Mouse (Mus musculus): ENCODE results near the gene Xpa.
A peak's percentile ranks its signal among the peaks of the same experiment; 100 is the strongest.

Gene Xpa

DNA sequence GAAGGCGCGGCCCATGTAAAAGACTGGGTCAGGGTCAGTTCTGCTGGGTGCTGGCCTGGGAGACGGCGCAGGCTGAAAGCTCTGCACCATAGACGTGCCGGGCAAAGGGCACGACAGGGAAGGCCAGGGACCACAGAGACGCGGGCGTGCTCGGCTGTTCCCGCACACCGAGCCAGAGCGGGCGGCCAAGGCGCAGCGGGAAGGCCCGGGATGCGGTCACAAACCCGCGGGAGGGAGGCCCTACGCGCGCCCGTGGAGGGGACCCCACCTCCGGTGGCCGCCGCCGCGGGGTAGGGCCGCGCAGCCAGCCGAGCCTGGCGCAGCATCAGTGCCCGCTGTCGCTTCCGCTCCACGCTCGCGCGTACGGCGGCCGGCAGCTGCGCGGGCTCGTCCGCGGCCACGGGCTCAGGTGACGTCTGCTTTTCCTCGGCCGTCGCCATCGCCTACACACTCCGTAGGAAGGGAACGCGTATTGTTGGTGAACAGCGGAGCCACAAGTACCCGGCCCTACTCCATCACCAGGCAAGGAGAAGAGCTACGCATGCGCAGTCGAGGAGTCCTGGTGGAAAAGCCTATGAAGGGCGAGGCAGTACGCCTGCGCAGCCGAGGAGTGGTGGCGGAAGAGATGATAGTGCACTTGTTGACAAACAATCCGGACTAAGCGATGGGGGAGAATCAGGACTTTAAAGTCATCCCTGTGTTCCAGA, at the start of gene Xpa:
Xpa (minus strand) TSS at position 531 of the 707 bp plus-strand sequence.
- DNase-seq (ENCODE audit: low read depth), result peak; percentile 94

DNA sequence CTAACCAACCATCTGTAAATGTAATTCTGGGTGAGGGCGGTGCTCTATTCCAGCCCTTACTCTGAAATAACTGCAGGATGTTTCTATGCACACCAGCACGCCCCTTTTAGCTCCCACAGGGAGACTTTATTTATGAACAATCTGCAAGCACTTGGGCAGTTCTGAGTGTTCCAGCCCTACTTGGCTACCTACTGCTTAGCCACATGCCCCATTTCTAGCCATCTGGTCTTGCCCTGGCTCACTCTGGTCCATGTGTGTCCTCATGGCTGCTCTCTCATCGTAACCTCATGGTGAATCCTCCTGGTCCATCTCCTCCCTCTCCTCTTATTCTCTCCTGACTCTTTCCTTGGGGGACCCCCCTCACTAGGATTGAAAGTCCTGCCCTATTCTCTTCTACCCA, 39.8 kb upstream of the Xpa start:
- DNase-seq (ENCODE audit: low read depth), result no peak

DNA sequence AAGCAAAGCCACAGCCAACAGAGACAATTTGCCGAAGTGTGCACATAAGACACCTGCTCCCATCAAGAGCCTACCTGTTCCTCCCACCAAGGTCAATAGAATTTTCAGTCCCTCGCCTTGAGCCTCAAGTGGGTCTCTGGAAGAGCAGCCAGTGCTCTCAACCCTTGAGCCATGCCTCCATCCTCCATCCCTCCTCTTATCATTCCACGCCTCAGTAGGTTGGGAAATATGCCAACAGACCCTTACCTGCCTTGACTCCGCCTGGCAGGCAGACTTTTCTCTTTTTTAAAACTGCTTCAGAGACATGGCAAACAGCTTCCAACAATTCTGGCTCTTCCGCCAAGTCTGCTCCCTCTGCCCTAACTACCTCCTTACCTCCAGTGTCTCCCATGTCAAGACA, 38.6 kb upstream of the Xpa start:
- no peak for DNase-seq (ENCODE audit: low read depth)

- DNase-seq (ENCODE audit: low read depth), result no peak
These were observed 30.9 kb upstream of the Xpa start for GRCm38 (mm10) chr4:46226972-46227535.

- no peak for DNase-seq (ENCODE audit: low read depth)
These were observed 25.0 kb upstream of the Xpa start for GRCm38 (mm10) chr4:46221090-46221489.

- DNase-seq (ENCODE audit: low read depth), result no peak
These were observed 6.5 kb upstream of the Xpa start for GRCm38 (mm10) chr4:46202562-46203126.

DNA sequence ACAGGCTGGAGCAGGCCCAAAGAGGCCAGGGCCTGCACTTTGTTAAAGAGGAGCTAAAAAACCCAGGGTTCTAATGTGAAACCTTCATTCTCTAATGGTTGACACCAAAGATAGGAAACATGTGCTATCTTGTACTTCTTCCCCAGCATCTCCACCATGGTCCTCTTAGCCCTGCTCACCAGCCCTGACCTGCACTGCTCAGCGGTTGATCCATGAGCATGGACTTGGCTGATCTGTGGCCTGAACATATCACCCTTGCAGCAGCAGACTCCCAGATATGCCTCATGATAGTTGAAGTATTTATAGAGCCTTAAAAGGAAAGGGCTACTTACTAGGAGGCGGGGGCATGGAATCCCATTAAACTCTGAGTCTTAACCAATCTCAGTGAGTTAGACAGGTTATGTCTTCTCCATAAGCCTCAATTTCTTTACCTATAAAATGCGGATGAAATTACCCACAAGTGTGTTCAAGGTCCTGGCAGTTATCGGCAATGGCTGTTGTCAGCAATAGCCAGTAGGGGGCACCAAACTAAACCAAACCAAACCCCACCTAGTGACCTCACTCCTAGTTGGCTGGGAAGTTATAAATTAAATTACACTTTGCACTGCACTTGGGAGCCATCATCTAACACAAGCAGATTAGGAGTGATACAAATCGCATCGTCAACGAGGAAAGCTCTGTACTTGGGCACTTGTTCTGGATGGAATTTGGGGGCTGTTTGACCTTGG, 5.9 kb upstream of the Xpa start:
- peak; percentile 77 for DNase-seq (ENCODE audit: low read depth)

GRCm38 (mm10) chr4:46198064-46198463, 2.0 kb upstream of the Xpa start:
- DNase-seq (ENCODE audit: low read depth), result no peak

GRCm38 (mm10) chr4:46196513-46196912, 402 bp upstream of the Xpa start:
- DNase-seq (ENCODE audit: low read depth), result no peak

DNA sequence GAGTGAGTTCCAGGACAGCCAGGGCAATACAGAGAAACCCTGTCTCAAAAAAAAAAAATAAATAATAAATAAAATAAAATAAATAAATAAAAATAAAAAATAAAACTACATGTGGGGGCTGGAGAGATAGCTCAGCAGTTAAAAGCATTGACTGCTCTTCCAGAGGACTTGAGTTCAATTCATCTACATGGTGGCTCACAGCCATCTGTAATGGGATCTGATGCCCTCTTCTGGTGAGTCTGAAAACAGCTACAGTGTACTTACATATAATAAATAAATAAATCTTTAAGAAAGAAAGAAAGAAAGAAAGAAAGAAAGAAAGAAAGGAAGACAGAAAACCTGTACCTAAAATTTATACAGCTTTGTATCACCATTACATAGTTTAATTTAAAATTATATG, 4.1 kb downstream of the Xpa start:
- DNase-seq (ENCODE audit: low read depth), result peak; percentile 57

GRCm38 (mm10) chr4:46186466-46186865, 9.6 kb downstream of the Xpa start:
- peak; percentile 71 for DNase-seq (ENCODE audit: low read depth)

- no peak for DNase-seq (ENCODE audit: low read depth)
These were observed 10.2 kb downstream of the Xpa start for GRCm38 (mm10) chr4:46185890-46186289.

DNA sequence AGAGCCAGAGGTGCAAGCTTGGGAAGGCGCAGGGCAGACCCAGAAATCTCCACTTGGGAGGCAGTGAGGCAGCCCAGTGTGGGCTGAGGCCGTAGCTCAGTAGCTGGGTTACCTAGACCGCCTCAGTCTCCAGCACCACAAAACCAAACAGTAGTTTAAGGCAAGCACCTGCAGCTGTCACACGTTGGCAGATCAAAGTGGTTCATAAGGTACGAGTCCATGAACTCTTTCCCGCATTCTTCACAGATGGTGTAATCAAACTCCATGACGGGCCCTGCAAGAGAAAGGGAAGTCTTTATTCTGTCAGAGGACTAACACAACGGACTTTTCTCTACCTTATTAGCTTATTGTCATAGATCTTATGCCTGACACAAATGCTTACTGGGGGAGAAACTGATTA, 10.7 kb downstream of the Xpa start:
- no peak for DNase-seq (ENCODE audit: low read depth)

- DNase-seq (ENCODE audit: low read depth), result no peak
These were observed 13.9 kb downstream of the Xpa start for GRCm38 (mm10) chr4:46182181-46182580.

DNA sequence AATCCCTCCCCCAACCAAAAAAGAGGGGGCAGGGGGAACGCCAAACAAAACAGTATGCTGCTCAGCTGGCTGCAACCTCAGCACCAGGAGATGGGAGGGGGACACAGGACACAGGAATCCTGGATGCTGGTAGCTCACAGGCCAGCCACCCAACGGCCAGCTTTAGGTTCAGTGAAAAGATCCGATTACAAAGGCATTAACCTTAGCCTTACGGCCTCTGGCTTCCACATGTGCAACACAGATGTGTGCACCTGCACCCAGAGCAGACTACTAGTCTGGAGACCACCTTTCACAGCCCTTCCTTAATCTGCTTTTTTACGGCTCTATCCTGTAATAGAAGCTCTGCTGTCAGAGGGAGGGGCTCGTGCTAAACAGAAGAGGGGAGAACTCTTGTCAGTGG, 14.9 kb downstream of the Xpa start:
- DNase-seq (ENCODE audit: low read depth), result no peak

DNA sequence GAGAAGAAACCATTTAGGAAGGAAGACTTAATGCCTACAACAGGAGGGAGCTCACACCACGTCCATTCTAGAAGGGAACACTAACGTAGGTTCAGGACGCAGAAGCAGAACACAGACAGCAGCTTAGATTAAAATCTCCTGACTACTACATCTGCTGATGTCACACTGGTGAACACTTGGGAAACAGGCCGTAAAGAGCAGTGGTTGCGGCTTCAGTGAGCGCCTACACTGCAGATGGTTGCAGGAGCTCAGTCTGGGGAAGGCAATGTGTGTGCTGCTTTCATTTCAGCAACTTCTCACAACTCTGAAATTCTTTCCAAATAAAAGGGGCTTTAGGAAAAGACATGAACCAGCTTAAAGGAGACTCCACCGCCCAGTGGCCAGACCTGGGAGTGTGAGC, 18.6 kb downstream of the Xpa start:
- no peak for DNase-seq (ENCODE audit: low read depth)

GRCm38 (mm10) chr4:46177018-46177417, 19.1 kb downstream of the Xpa start:
- DNase-seq (ENCODE audit: low read depth), result no peak

DNA sequence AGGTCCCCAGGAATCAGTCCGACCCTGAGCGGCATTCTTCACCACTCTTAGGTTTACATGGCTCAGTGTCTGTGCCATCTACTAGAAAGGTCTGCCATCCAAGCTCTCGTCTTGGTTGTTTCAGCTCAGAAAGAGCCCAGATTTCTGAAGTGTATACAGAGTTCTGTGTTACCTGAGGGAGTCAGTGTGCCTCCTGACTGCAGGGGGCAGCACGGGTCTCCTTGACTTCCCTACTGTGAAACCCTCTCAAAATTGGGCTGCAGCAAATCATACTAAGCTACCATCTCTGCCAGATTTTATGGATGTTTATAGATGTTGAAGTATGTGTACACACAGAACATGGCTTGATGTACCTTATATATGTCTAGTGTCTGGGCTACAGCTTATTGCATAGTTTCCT, 19.8 kb downstream of the Xpa start:
- peak; percentile 22 for DNase-seq (ENCODE audit: low read depth)

GRCm38 (mm10) chr4:46171761-46172160, 24.4 kb downstream of the Xpa start:
- DNase-seq (ENCODE audit: low read depth), result no peak

DNA sequence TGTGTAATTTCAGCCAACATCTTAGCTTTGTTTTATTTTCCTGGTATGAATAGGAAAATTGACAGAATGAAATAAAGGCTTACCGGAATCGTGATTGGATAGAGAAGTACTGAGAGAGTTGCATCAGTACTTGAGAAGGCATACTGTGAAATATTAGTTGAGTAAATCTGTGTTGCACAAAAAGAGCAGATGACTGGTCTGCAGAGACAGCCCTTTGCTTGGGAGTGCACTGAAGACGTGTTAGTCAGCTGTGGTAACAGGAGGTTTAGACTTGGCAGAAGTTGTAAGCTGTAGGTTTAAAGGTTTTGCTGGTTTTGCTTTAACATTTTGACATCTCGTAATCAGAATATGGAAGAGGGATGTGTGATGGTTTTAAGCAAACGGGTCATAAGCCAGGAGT, 30.3 kb downstream of the Xpa start:
- DNase-seq (ENCODE audit: low read depth), result peak; percentile 36

DNA sequence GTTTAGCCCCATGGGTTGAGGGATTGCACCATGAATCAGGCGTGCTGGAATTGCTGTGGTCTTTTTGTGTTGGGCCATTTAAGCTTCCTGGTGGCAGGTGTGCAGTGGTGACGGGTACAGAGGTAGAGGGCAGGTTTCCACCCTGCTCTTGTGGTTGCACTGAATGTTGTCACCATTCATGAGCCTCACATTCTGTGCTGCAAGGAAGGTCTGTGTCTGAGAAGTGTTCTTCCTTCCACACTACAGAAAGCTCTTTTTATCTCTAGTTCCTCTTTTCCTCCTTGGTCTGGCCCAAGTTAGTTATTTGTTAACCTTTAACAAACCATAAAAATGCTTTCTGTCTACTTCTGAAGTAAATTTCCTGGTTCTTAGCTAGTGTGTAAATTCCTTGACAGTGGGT, 32.1 kb downstream of the Xpa start:
- DNase-seq (ENCODE audit: low read depth), result peak; percentile 38

DNA sequence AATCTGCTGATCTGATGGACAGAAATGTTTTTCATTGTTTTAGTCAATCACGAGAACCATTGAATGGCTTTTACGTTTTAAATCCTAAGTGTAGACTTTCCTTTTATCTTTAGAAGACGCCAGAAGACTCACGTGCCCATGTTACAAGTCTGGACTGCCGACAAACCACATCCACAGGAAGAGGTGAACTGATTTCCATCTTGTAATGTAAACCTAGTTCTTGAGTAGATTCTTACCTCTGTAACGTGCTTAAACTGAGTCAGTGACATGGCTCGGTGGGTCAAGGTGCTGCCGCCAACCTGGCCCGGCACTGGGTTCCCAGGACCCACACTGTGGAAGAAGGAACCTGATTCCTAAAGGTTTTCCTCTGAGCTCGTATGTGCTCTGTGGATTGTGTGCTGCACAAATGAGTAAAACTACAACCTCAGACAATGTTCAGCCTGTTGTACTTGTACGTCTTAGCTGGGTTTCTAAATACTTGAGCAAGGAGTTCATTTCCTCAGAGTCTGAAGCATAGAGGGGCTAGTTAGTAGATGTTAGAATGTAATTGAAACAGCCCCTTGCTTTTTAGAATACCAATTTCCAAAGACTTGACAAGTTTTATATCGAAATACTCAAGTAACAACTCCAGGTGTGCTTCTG, 44.1 kb downstream of the Xpa start:
- DNase-seq (ENCODE audit: low read depth), result no peak

DNA sequence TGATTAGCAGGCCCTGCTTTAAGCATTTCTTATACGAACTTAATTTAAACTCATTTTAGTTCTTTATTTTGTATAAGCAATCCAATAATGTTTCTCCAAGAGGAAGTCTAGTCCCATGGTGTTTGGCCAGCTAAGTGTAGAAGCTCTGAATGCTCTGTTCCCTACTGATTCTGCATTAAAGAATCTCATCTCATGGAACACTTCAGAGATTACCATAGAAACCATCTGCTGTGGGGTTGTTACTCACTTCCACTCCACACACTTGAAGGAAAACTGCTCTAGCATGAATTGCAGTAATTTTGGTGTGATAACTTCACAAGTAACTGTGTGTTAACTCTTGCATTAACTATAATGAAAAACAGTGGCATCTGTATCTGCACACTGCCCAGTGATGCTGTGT, 49.2 kb downstream of the Xpa start:
- DNase-seq (ENCODE audit: low read depth), result no peak
